Mouse (Mus musculus) left cerebral cortex, postnatal 25 days (tissue): ENCODE measurements around the gene Reps1. TPM values are rescaled to one million over a fixed set of nuclear protein-coding genes. Genes with fewer than 3 reads are reported as not detected.

Experiments used
- DNase-seq, 2 experiments: peaks; one replicate each; pipeline ENCODE4 v3.0.0; 2022; ENCODE audit warnings: low spot score in 2 of 2, mixed read lengths in 1 of 2
- intact Hi-C: fragments of 180-260 bp; cut with DNase I; formaldehyde crosslinking; loops from one replicate; pipeline ENCODE4 v1.15.1; 2025
- total RNA-seq, 2 experiments: library from RNA; stranded (reverse); gene quantifications; 2 replicates each; pipeline ENCODE4 v1.2.3; 2021

Reps1 gene
- 10 to 100 TPM; 51.0 to 58.0 TPM for total RNA-seq

DNA sequence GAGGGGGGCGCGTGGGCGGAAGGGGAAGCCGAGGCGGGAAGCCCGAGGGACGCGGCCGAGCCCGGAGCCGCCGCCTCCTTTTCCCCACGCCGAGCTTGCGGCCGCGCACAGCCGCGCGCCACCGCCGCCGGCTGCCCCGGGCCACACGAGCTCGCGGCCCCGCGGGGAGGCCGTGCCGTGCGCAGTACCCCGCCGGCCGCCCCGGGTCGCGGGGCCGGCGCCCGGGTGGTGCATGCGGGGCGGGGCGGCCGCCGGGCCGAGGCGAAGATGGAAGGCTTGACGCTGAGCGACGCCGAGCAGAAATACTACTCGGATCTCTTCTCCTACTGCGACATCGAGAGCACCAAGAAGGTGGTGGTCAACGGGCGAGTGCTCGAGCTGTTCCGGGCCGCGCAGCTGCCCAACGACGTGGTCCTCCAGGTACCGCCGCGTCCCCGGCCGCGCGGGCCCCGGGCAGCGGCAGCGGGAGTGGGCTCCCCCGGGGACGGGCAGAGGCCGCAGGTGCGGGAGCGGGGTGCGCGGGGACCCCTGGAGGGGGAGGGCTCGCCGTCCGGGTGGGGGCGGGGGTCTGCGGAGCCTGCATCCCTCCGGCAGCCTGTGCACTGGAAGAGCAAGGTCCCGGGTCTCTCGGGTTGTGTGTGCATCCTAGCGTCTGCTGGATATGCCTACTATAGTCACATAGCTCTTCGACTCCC, at the start of gene Reps1:
TSS of gene Reps1 (plus strand) at position 166 of the 695 bp plus-strand sequence.
- DNase-seq, result peak in 1 of 2 experiments; percentile 42
- intact Hi-C loops, result loop anchor here (1.0 to 10.0 kb wide), 4 partner anchors 33 to 321 kb away; partner anchors contain the start of gene Abracl

DNA sequence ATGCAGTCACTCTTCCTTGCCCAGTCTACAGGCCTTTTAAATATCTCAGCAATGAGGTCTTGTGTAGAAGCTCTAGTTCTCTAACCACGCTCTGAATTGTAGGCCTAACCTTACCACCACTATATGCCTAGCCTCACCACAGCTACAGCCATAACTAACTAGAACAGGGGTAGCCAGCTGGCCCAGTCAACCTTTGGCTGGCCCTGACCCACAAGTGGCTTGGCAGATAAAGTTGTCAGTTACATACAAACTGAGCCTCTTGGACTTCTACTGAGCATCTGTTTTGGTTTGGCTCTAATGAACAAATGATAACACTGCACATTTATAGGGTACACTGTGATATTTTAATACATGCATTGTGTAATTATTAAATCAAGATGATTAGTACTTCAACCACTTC, 48.9 kb upstream of the Reps1 start:
- no peak for DNase-seq
- intact Hi-C loops, result no loop called here

- peak in 1 of 2 experiments; percentile 36 for DNase-seq
- intact Hi-C loops, result no loop called here
These were observed 48.4 kb upstream of the Reps1 start for GRCm38 (mm10) chr10:18007243-18007642.

DNA sequence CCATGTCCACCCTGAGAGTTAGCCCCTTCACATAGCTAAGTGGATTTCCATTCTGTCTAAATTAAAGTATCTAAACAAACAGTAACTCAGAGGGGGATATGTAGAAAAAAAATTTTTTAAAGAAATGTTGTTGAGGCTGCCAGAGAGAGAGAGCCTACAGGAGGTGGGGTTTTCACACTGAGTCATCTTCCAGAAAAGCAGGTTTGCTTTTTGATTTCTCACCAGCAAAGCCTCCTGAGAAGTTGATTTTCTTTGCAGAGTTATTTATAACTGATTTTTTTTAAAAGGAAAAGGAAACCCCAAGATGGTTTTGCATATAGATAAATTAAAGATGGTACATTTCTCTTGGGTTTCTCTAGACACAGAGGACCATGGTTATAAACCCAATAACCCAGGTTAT, 47.5 kb upstream of the Reps1 start:
- intact Hi-C loops, result no loop called here
- DNase-seq, result peak in 1 of 2 experiments; percentile 72

DNA sequence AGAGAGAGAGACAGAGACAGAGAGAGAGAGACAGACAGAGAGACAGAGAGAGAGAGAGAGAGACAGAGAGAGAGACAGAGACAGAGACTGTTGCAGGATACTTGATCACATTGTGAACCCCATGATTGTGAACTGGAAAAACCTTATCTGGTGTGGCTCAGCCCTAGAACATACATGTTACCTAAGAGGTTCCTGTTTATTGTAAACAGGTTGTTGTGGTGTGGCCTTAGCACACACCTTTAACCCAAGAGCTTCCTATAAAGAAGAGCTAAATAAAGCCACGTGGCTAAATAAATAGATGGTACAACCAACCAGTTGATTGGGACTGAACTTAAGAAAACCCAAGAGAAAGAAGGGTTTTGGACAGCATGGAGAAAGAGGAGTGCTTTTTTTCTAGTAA, 45.9 kb upstream of the Reps1 start:
- DNase-seq, result no peak
- intact Hi-C loops, result no loop called here

GRCm38 (mm10) chr10:18011761-18012160, 43.9 kb upstream of the Reps1 start:
- no peak for DNase-seq
- intact Hi-C loops, result no loop called here

GRCm38 (mm10) chr10:18020443-18020842, 35.2 kb upstream of the Reps1 start:
- intact Hi-C loops, result loop anchor here (5.0 kb wide), 1 partner anchor 118 kb away; no protein-coding TSS in a partner anchor

GRCm38 (mm10) chr10:18020846-18021245, 34.8 kb upstream of the Reps1 start:
- intact Hi-C loops, result loop anchor here (5.0 kb wide), 1 partner anchor 119 kb away; no protein-coding TSS in a partner anchor

More at GRCm38 (mm10) chr10:18020443-18020842, 35.2 kb upstream of the Reps1 start:
- no peak for DNase-seq

DNA sequence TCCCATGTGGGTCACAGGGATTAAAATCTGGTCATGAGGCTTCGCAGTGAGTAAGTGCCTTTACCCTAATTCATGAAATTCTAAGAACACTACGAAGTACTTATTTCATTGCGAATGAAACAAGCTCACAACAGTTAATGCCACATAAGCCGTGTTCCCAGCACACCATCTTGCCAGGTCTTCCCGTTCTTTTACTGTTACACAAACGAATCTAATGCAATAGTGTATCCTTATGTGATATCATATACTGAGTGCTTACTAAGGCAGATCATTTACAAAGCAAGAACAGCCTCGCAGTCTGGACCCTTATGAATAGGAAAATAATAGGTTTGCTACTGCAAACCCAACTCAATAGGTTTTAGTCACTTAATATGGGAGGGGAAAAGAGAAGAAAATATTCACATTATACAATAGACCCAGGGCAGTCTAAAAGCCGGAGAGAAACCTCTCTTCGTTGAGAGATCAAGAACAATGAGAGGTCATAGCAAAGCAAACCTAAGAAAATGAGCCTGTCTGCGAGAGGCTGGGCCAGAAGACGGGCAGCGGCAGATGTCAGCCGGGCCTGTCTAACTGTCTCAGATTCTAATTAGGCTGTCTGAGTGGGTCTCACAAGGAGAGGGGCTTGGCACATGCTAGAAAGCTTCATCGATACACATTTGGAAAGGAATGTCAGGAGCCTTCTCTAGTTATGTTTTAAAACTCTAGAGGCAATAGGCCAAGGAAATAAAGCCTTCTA, 33.9 kb upstream of the Reps1 start:
- peak in 1 of 2 experiments; percentile 11 for DNase-seq
- intact Hi-C loops, result loop anchor here (2.0 to 5.0 kb wide), 3 partner anchors 33 to 119 kb away; partner anchors contain the start of genes Heca and Reps1

More at GRCm38 (mm10) chr10:18020846-18021245, 34.8 kb upstream of the Reps1 start:
- peak; percentile 10 to 74 for DNase-seq

- DNase-seq, result peak; percentile 30 to 62
- intact Hi-C loops, result loop anchor here (2.0 to 5.0 kb wide), 3 partner anchors 32 to 120 kb away; partner anchors contain the start of genes Heca and Reps1
These were observed 33.3 kb upstream of the Reps1 start for GRCm38 (mm10) chr10:18022312-18022711.

DNA sequence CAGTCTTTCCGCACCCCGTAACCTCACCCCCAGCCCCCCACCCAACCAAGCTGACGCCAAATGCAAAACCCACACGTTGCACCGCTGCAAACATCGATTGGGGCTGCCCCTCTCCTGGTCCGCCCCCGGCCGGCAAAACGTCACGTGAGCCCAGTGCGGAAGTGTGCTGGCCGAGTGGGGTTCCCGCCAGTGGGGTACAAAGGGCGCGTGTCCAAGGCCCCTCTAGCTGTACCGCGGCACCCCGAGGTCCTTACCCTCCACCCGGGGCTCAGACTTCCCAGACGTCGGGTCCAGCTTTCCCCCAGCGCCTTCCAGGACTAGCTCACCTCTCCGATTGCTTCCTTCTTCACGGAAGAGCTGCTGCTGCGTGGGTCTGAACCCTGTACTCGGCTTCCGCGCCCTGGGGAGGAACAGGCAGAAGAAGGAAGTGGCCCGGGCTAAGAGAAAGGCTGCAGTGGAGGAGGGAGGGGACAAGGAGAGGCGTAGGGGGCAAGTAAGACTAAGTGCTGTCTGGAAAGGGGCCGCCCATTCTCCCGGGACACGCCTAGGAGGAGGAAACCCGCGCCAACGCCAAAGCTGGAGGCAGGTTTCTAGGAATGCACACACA, 32.8 kb upstream of the Reps1 start, which contains the start of gene Abracl:
TSS of gene Abracl (minus strand) at position 548 of the 607 bp plus-strand sequence.
- DNase-seq, result peak; percentile 49 to 76
- intact Hi-C loops, result loop anchor here (2.0 to 5.0 kb wide), 3 partner anchors 32 to 121 kb away; partner anchors contain the start of genes Heca and Reps1

- DNase-seq, result no peak
- intact Hi-C loops, result no loop called here
These were observed 21.3 kb upstream of the Reps1 start for GRCm38 (mm10) chr10:18034408-18034807.

GRCm38 (mm10) chr10:18036849-18037248, 18.8 kb upstream of the Reps1 start:
- intact Hi-C loops, result no loop called here
- no peak for DNase-seq

GRCm38 (mm10) chr10:18046380-18046779, 9.3 kb upstream of the Reps1 start:
- DNase-seq, result no peak
- intact Hi-C loops, result no loop called here

DNA sequence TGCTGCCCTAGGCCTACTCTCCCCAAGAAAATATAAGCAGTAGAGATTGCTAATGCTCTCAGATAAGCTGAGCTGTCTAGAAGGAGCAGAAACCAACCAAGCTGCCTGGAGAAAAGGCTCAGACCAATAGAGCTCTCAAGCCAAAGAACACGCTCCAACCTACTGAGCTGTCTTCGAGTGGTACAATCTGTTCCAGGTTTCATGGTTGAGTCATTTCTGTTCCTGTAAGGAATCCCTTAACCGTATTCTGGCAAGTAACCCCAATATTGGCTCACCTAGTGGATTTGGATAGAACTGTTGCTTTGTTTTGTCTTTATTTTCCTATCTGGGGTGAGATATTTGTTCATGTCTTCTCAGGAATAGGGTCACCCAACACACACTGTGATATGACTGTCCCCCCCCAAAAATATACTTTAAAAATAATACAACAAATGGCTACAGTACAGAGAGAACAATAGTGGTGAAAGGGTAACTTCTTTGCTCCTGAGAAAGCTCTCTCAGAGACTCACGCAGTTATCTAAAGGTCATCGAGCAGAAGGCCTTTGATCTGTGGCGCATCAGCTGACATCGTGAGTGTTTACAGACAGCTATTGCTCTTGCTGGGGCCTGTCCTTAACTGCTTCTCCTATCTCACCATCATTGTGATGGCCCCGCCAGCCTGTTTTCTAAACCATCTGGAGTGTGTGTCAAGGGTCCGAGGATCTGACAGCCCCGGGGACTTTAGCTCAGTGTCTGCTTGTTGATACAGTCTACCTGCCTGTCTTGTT, 8.1 kb upstream of the Reps1 start:
- intact Hi-C loops, result no loop called here
- DNase-seq, result no peak

DNA sequence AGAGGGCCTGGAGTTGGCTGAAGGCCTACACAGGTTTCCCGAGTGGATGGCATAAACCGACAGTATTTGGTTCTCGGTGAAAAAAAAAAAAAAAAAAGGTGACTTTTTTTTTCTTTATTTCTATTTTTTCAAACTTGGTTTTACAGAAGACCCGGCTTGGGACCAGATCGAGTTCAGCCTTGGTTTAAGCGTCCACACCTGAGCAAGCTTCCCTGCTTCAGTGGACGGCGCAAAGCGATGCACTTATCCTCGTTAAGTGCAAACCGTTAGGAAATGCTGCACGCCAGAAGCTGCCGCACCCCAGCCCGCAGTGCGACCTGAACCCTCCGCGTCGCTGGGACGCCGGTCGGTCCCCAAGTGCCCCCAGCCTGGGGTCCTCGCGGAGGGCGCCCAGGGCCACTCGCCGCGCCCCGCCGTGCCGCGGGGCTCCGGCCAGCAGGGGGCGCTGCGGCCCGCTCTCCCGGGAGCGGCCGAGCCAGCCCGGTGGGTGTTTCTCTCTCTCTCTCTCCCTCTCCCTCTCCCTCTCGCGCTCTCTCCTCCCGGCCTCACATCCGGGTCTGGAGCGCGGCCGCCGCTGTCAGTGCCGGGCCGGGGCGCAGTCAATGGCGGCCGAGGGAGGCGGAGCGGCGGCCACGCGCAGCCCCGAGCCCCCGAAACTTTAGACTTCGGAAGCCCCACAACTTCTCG, 509 bp upstream of the Reps1 start:
- peak; percentile 84 to 87 for DNase-seq
- intact Hi-C loops, result loop anchor here (1.0 to 10.0 kb wide), 4 partner anchors 32 to 320 kb away; partner anchors contain the start of gene Abracl

DNA sequence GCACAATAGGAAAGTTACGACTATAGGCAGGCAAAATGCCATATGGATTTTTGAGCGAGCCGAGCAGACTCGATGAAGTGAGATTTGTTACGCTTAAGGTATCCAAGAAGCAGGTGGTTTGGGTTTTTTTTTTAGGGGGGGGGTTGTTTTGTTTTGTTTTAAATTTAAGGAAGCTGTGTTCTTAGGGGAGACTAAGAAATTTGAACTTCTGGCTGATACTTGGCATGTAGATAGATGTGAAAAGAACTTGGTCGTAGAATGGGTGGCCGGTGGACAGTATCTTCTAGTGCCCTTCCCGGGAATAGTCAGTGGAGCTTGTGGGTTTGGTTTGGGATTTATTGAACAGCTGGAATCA, 707 bp downstream of the Reps1 start:
- intact Hi-C loops, result loop anchor here (5.0 to 10.0 kb wide), 2 partner anchors 46 to 322 kb away; no protein-coding TSS in a partner anchor
- DNase-seq, result no peak

DNA sequence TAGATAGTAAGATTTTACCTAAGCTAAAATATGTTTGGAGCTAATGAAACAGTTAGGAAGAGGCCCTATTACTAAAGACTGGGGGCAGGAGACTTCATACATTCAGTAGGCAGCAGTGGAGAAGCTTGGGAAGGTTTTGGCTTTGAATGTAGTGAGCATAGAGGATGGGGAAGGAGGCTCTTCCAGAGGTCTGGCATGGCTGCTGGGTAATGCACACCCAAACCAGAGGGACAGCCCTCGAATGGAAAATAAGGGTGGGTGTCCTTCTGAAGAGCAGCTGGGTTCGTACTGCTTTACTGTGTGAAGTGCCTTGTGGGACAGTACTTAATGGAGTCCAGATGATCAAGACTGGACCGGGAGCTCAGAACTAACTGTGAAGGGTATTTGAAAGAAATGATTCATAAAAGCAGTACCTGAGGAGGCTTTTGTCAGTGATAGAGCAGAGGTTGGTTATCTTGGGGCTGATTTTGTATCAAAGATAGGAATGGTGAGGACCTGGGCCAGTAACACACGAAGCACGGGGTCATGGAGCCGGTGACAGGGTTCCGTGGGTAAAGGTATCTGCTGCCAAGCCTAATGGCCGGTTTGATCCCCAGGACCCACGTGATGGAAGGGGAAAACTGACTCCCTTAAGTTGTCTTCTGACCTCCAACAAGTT, 3.1 kb downstream of the Reps1 start:
- intact Hi-C loops, result loop anchor here (5.0 to 10.0 kb wide), 2 partner anchors 43 to 324 kb away; no protein-coding TSS in a partner anchor
- no peak for DNase-seq
